Mouse (Mus musculus) olfactory bulb, adult 2 months (tissue): ENCODE data around the gene Gm45808.

Source experiments
- CTCF ChIP-seq: fragments of 200-500 bp; IDR thresholded peaks from 2 replicates; pipeline ENCODE4 v1.5.1; 2012; ENCODE audit warnings: low read depth, mild to moderate bottlenecking, low read length, moderate library complexity; ENCODE audit not compliant: insufficient read depth
- POLR2A ChIP-seq: fragments of 200-500 bp; IDR thresholded peaks from 2 replicates; pipeline ENCODE4 v1.6.1; 2012; ENCODE audit warnings: mild to moderate bottlenecking, low read depth, low read length, moderate library complexity; ENCODE audit not compliant: insufficient read depth

- TF ChIP-seq CTCF (no peak), POLR2A (no peak)
Observed at GRCm38 (mm10) chr7:45475291-45475969, 11.2 kb downstream of the Gm45808 start.
